Mouse (Mus musculus): Measurements from ENCODE around the gene Mr1.

Mr1 gene

DNA sequence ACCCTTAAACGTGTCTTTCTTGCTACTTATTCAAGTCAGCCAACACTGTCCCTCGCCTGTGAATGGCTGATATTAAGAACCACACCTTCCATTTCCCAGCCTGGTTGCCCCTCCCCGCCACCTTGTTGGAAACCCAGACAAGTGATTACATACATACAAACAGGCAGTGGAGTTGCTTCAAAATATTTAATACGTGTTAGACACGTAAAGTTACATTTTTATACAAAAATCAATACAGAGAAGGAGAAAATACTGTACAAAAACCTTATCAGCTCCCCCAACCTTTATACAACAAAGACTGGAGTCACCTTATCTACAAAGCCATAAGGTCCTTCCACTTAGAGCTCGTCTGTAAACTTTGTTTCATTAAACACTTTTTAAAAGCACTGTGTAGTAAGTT is 49.3 kb downstream of the Mr1 start:
- in situ Hi-C loops (cut with MboI; ENCODE audit: low sequenced_read_pairs) = loop anchor here (5.0 kb wide), 1 partner anchor 45 kb away; no protein-coding TSS in a partner anchor

GRCm38 (mm10) chr1:155096620-155097261 is 49.9 kb downstream of the Mr1 start:
- in situ Hi-C loops (cut with MboI; ENCODE audit: low sequenced_read_pairs) = loop anchor here (5.0 kb wide), 1 partner anchor 44 kb away; no protein-coding TSS in a partner anchor

- in situ Hi-C loops (cut with MboI; ENCODE audit: low sequenced_read_pairs) = no loop called here
Observed at GRCm38 (mm10) chr1:155093971-155094707, 52.5 kb downstream of the Mr1 start.

DNA sequence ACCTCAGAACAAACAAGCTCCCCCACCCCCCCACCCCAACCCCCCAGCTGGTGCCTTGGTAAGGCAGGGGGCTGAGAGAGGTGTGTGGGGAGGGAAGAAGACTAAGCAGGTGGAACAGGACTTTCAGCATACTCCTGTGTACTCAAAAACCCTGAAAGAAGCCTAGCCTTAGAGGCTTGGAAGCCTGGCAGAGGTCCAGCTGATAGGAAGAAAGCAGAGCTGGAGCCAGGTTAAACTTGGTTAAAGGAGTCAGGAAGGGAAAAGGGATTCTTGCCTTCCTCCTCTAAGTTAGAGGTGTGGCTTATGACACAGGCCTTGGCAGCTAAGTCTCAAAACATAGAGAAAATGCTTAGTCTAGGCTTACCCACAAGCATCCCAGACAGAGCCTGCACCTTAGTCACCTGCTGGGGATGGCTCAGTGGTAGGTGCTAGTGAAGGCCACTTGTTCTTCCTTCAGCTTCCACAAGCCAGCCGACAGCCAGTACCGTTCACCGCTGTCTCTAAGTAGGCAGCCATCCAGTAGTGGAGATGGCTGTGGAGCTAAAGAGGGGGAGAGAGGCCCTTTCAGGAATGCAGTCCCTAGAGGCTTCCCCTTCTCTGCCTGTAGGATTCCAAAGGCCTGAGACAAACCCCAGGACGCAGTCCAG is 53.3 kb downstream of the Mr1 start:
- in situ Hi-C loops (cut with MboI; ENCODE audit: low sequenced_read_pairs) = no loop called here

DNA sequence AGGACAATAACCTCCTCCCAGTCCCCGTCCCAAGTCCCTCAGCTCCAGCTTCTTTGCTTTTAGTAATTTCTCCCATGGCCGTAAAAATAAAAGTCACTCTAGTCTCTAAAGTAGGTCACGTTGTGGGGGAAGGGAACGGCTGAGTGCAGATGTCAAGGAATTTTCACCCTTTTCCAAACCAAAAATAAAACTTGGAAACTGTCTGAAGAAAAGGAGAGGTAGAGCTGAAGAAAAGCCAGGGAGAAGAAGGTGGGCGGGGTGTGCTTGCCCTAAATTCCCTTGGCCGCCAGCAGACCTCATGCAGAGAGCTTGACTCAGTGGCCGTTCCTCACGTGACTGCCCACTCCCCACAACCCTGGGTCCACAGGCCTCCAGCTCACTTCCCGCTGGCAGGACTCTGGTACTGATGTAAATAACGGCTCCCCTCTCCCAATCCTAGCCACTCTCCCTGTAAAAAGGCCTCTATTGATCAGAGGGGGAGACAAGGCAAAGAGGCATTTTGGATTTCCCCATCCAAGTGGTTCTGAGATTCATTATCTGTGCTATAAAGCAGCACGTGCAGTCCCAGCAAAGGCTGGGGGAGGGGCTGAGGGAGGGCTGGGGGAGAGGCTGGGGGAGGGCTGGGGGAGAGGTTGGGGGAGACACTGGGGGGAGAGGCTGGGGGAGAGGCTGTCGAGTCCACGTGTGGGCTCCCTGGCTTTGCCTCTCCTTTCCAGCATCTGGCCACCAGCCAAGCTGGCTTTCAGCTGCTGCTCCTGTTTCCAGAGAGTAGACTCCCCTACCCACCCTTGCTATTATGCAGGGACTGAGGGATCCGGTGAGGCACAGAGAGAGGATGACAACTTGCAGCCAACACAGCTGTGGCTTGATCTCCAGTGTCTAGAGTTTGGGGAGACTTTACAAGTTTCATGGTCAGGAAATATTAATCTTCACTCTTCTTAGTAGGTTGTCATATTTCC is 54.5 kb downstream of the Mr1 start:
- in situ Hi-C loops (cut with MboI; ENCODE audit: low sequenced_read_pairs) = no loop called here

GRCm38 (mm10) chr1:155091374-155091841 is 55.2 kb downstream of the Mr1 start:
- in situ Hi-C loops (cut with MboI; ENCODE audit: low sequenced_read_pairs) = no loop called here

GRCm38 (mm10) chr1:155090736-155091135 is 55.9 kb downstream of the Mr1 start:
- in situ Hi-C loops (cut with MboI; ENCODE audit: low sequenced_read_pairs) = no loop called here

- in situ Hi-C loops (cut with MboI; ENCODE audit: low sequenced_read_pairs) = no loop called here
Observed at GRCm38 (mm10) chr1:155090327-155090726, 56.3 kb downstream of the Mr1 start.

- in situ Hi-C loops (cut with MboI; ENCODE audit: low sequenced_read_pairs) = no loop called here
Observed at GRCm38 (mm10) chr1:155088847-155089603, 57.6 kb downstream of the Mr1 start.

GRCm38 (mm10) chr1:155088046-155088445 is 58.6 kb downstream of the Mr1 start:
- in situ Hi-C loops (cut with MboI; ENCODE audit: low sequenced_read_pairs) = no loop called here

DNA sequence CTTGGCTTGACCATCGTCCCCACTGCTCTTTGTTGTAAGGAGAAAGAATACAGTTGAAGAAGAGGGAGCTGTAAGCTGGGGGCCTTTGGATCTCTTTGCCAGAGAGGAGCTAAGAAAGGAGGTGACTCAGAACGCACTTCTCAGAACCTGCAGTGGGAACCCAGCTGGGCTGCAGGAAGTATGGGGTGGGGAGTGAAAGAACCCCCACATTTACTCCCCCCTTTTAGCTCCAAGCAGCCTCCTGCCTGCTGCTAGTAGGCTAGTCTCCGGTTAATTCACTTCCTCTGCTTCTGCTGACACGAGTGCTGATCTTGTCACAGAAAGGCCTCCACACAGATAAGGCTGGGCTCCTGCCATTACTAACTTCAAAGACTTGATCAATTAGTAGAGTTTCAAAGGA is 59.7 kb downstream of the Mr1 start:
- in situ Hi-C loops (cut with MboI; ENCODE audit: low sequenced_read_pairs) = no loop called here

- in situ Hi-C loops (cut with MboI; ENCODE audit: low sequenced_read_pairs) = no loop called here
Observed at GRCm38 (mm10) chr1:155086416-155086815, 60.2 kb downstream of the Mr1 start.

- in situ Hi-C loops (cut with MboI; ENCODE audit: low sequenced_read_pairs) = no loop called here
Observed at GRCm38 (mm10) chr1:155084839-155085238, 61.8 kb downstream of the Mr1 start.

DNA sequence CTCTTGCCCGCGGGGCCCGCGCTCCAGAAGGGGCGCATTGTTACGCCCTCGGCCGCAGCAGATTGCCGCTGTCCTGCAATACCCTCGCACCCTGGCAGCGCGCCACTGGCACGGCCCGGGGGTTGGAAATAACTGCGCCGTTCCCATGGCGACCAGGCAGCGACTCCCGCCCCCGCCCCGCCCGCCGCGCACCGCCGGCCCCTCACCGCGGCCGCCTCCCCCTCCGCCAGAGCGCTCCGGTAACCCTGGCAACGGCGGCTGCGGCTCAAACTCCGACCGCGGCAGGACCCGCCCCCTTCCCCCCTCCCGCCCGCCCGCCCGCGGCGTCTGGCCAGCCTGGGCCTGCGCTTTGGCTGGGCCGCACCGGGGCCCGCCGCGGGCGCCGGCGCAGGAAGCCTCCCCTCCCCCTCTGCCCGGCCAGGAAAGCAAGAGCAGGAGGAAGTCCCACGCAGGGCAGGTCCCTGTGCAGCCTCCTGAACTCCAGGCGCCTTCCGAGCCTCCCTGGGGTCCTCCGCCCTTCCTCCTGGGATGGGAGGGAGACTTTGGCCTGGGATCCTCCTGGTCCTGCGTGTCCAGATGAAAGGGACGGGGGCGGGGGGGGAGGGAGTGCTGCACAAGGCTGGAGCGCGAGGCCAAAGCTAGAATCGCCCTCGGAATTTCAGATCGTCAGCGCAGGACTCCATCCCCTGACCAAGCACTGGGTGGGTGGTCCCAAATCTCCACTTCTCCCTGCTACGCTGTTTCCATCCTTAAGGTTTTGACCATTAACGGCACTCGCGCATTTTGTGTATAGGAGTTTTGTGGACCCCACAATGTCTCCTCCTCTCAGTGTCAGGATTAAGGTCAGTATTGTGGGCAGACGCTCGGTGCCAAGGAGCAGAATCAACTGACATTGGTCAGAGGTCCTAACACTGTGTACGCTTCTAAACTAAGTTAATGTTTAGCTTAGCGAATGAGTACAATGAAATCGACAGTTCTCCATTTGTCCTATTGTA is 63.0 kb downstream of the Mr1 start:
- in situ Hi-C loops (cut with MboI; ENCODE audit: low sequenced_read_pairs) = no loop called here

- in situ Hi-C loops (cut with MboI; ENCODE audit: low sequenced_read_pairs) = no loop called here
Observed at GRCm38 (mm10) chr1:155082965-155083268, 63.7 kb downstream of the Mr1 start.

- in situ Hi-C loops (cut with MboI; ENCODE audit: low sequenced_read_pairs) = no loop called here
Observed at GRCm38 (mm10) chr1:155082158-155082964, 64.3 kb downstream of the Mr1 start.

DNA sequence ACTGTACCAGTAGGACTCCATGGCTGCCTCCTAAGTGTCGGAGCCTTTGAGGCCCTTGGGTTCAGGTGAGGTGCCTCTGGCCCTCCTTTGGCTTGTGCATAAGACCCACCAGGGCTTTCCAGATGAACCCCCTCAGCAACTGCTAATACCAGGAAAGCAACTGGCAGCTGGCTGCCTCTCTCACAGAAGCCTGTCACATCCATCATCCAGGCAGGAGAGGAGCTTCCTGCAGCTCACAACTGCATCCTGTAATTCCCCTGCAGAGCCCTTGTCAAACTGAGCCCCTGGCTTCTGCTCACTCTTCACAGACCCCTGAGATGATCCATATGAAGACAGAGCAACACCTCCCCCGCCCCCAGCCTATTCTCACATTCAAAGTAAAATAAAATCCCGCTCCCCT is 68.9 kb downstream of the Mr1 start:
- in situ Hi-C loops (cut with MboI; ENCODE audit: low sequenced_read_pairs) = no loop called here

Data from CH12F3 (cell line).